Mouse (Mus musculus): ENCODE results near the gene Baz1b.

The Baz1b gene

DNA sequence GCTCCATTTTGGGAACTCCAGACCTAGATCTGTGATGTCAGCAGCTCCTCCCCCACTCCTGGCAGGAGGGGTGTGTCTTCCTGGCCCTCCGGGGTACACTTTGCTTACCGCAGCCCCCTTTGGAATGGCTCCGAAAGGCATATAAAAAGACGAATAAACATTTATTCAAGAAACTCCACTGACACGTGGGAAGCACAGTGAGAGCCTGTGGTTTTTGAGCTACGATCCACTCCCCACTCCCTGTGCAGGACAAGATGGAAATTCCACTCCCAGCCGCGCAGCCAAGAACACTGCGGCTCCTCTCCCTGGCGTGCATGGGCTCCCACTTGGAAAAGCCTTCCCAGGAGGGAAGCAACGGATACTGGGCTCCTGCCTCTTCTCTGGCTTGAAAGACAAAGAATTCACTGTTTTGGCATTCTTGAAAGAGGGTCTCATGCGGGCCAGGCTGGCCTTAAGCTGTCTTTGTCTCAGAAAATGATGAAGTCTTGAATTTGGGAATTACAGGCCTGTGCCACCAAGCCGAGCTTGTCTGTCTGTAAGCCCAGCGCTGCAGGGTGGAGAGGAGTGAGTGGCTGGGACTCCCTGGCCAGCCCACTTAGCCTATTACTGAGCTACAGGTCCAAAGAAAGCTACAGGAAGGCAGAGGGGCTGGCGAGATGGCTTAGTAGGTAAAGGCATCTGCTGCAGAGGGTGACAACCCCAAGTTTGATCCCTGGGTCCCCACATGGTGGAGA is 87.8 kb downstream of the Baz1b start:
- DNase-seq (ENCODE audit: low spot score in 2 of 2): no peak

DNA sequence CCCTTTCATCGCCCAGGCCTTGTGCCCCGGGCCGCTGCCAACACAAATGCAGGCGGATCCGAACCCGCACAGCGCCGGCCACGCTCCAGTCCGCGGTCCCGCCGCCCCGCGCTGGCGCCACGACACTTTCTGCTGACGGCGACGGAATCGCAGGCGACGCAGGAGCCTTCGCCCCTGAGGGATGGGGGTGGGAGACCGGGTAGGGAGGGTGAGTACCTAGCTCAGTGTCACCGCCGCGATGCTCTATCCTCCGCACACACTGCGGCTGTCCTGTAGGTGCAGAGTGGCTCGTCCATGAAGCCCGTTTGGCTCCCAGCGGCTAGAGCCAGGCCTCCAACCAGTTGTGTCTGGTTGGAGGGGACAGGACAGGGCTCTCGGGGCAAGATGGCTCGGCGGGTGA is 89.5 kb downstream of the Baz1b start:
- DNase-seq (ENCODE audit: low spot score in 2 of 2): no peak

DNA sequence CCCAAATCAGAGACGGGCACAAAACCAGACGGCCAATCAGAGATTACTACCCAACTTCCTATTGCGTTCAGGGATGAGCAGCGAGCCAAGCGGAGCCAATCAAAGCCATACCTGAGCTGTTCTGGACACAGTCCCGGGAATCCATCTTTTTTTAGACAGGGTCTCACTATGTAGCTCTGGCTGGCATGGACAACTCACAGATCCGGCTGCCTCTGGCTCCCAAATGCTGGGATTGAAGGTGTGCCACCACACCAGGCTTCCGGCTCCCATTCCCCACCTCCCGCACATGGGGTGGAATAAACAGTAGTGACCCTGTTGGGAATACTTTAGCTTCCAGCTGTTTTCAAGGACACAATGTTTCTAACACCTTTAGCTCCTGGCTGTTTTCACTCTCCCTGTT is 93.2 kb downstream of the Baz1b start:
- DNase-seq (ENCODE audit: low spot score in 2 of 2): no peak

DNA sequence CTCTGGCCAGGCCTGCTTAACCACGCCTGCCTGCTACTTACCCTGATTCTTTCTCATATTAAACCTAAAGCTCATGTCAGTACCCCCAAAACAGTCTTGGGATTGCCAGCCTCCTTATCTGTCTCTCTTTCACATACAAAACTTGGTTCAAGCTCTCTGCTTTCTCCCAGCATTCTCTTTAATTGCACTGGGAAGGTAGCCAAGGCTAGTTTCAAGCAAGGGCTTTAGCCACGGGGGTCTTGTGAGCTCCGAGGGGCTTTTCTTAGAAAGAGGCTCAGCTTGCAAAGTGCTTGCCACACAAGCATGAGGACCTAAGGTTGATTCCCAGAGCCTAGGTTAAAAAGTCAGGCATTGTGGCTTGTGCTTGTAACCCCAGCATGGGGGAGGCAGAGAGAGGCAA is 98.1 kb downstream of the Baz1b start:
- no peak for DNase-seq (ENCODE audit: low spot score in 2 of 2)

DNA sequence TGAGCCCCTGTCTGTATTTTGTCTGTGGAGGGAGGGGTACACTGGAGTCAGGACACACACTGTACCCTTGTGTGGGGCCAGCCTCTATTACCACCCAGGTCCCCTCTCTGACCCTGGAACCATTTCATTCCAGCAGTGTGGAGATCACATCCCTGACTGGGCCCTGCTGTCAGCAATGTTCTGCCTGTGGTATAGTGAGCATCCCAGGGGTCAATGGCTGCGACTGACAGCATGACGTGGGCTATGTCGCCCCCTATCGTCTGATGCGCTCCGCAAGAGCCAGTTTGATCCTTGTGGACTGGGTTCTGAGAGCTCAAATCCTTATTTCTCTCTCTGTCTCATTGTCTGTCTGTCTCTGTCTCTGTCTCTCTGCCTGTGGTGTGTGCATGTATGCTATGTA is 99.1 kb downstream of the Baz1b start:
- peak; percentile 44 to 53 for DNase-seq (ENCODE audit: low spot score in 2 of 2)

DNA sequence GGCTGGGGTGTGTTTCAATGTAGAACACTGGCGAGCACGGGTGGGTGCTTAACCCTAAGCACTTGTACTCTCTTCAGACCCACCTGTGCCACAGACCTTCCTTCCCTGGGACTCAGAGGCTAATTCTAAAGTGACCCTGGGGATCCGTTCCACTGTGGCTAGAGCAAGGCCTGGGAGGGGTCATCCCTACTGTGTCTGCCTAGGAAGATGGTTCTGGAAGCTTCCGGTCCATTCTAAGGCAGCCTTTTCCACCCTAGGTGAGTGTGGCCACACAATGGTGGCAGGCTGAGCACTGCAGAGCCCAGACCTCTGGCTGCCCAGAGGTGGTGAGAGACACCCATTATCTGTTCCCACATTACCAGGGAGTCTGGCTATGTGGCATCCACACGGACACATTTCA is 99.9 kb downstream of the Baz1b start:
- no peak for DNase-seq (ENCODE audit: low spot score in 2 of 2)

DNA sequence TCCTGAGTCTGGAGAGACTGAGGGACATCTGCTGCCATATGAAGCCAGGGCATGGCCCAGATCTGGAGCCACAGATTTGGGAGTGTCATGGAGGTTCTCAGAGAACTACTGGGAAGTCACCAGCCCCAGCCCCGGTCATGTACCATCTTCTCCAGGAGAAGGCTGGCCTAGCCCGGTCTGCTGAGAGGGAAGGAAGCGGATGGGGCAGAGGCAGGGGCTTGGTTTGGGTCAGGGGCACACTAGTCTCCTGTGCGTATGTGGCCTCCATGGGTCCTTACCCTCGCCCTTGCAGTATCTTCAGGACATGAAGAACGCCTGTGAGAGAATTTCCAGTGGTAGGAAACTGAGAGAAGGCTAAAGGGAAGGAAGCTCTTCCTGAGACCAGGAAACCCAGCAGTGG is 103.6 kb downstream of the Baz1b start:
- no peak for DNase-seq (ENCODE audit: low spot score in 2 of 2)

DNA sequence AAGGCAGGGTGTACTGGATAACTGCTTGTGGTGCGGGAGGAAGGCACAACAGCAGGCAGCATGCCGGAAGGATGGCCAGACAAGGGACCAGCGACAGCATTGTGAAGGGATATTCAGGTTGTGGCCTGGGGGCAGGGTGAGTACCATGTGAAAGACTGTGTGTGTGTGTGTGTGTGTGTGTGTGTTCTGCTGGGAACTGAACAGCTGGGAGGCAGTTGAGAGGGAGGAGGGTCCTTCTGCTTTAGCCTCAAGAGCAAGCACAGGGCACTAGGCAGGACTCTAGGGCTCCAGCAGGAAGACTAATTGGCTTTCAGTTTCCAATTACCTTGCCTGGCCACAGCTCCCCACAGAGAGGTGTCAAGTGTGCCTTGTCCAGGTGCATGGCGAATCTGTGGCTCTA is 104.1 kb downstream of the Baz1b start:
- no peak for DNase-seq (ENCODE audit: low spot score in 2 of 2)

DNA sequence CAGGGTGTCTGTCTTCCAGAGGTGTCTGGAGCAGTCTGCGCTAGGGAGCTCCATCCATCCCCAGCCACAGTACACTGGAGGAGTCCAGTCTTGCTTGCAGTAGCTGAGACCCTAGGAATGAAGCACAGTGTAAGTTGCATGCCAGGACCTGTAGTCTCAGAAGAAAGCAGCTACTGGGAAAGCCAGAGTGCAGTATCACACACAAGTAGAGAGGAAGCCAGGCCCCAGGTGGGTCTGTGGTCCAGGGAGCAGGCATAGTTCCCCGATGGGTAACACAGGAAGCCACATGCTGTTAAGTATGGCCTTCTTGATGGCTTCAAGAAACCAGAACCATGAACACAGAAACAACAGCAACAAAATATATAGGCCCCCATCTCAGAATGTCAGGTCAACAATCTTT is 104.9 kb downstream of the Baz1b start:
- no peak for DNase-seq (ENCODE audit: low spot score in 2 of 2)
